Mouse (Mus musculus): ENCODE data around the gene Csnk1d. TPM values are rescaled to one million over a fixed set of nuclear protein-coding genes. Genes with fewer than 3 reads are reported as not detected.

Gene Csnk1d
- polyA plus RNA-seq, 1 experiment: 176 TPM

- Histone ChIP-seq H3K9me3 (no peaks in the 10 kb centered on the region), H3K4me1 (peaks cover 89% of the 10 kb centered on the region), H3K36me3 (replicated peaks; ENCODE audit: low read length) (peaks cover 32% of the 10 kb centered on the region), H3K27me3 (replicated peaks) (peaks cover 2% of the 10 kb centered on the region), H3K4me3 (replicated peaks) (peak overlapping the region; percentile 97)
- no peak for TF ChIP-seq GATA1 (IDR thresholded peaks at IDR 0.05; ENCODE audit: borderline replicate concordance, low read length)
- no peak for TF ChIP-seq FLI1 (IDR thresholded peaks at IDR 0.05; ENCODE audit: low read length)
Observed at GRCm38 (mm10) chr11:120948861-120949851, 42.0 kb downstream of the Csnk1d start.

DNA sequence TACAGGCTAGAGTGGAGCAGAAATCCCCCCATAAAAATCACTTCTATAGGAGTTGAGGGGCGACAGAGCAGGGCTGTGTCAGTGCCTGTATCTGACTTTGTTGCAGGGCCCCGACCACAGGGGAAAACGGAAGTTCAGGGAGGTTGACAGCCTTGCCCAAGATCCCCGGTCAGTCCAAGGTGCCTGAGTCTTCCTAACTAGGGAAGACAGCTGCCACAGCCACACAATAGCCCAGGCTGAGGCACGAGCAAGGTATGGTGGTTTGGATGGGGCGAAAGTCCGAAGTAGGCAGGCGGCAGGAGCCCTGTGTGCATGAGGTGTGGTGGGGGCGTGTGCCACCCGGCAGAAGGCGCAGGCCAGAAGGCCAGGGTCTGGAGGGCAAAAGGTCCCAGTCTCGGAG lies 42.8 kb downstream of the Csnk1d start, which contains the start of gene Slc16a3:
TSS of gene Slc16a3 (plus strand) at position 153 of the 400 bp plus-strand sequence.
- TF ChIP-seq FLI1 (IDR thresholded peaks at IDR 0.05; ENCODE audit: low read length): no peak
- TF ChIP-seq GATA1 (IDR thresholded peaks at IDR 0.05; ENCODE audit: borderline replicate concordance, low read length): no peak
- Histone ChIP-seq H3K27me3 (replicated peaks) (peaks cover 8% of the 10 kb centered on the region), H3K4me1 (peaks cover 86% of the 10 kb centered on the region), H3K4me3 (replicated peaks) (peak within 1 kb of the TSS; percentile 97), H3K36me3 (replicated peaks; ENCODE audit: low read length) (peaks cover 26% of the 10 kb centered on the region), H3K9me3 (no peaks in the 10 kb centered on the region)

DNA sequence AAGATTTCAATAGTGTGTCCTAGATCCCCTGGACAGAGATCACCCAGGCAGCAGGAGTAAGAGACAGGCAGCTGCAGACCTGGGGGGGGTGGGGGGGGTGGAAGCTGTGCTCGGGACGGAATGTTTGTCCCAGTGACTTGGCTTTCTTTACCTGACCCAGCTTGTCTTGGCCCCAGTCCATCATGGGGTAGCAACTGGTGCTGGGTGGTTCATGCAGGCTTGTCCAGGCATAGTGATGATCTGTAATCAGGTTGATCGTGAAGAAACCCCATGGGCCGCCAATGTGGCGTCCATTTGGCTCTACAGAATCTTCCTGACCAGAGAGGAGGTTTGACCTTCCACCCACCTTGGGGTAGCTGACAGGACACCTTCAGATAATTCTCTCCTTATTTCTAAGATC lies 45.2 kb downstream of the Csnk1d start:
- peaks cover 68% of the 10 kb centered on the region for H3K4me1 ChIP-seq
- TF ChIP-seq FLI1 (IDR thresholded peaks at IDR 0.05; ENCODE audit: low read length) (no peak), GATA1 (IDR thresholded peaks at IDR 0.05; ENCODE audit: borderline replicate concordance, low read length) (no peak)
- H3K27me3 ChIP-seq (replicated peaks): peaks cover 8% of the 10 kb centered on the region
- no peak overlapping the region for H3K4me3 ChIP-seq (replicated peaks)
- H3K36me3 ChIP-seq (replicated peaks; ENCODE audit: low read length): peaks cover 5% of the 10 kb centered on the region
- no peaks in the 10 kb centered on the region for H3K9me3 ChIP-seq

DNA sequence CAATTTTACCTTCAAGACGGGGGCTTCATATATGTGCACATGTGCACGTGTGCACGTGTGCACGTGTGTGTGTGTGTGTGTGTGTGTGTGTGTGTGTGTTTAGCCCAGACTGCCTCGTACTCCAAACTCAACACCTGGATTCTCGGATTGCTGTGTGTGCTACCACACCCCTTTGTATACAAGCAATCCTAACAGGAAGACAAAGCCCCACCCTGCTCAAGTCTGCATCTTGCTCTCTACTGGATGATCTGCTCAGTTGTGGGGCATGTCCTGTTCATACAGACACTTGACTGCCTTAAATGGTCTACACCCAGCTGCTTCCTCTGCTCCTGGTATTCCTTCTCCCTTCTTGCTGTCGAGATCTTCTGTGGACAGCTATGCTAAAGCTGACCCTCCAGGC lies 45.9 kb downstream of the Csnk1d start:
- TF ChIP-seq GATA1 (IDR thresholded peaks at IDR 0.05; ENCODE audit: borderline replicate concordance, low read length) (no peak), FLI1 (IDR thresholded peaks at IDR 0.05; ENCODE audit: low read length) (no peak)
- Histone ChIP-seq H3K36me3 (replicated peaks; ENCODE audit: low read length) (peaks cover 5% of the 10 kb centered on the region), H3K9me3 (no peaks in the 10 kb centered on the region), H3K4me1 (peaks cover 64% of the 10 kb centered on the region), H3K27me3 (replicated peaks) (peaks cover 8% of the 10 kb centered on the region), H3K4me3 (replicated peaks) (no peak overlapping the region)

- peaks cover 62% of the 10 kb centered on the region for H3K4me1 ChIP-seq
- TF ChIP-seq FLI1 (IDR thresholded peaks at IDR 0.05; ENCODE audit: low read length) (no peak), GATA1 (IDR thresholded peaks at IDR 0.05; ENCODE audit: borderline replicate concordance, low read length) (no peak)
- no peaks in the 10 kb centered on the region for H3K9me3 ChIP-seq
- H3K36me3 ChIP-seq (replicated peaks; ENCODE audit: low read length): no peaks in the 10 kb centered on the region
- H3K27me3 ChIP-seq (replicated peaks): peaks cover 8% of the 10 kb centered on the region
- H3K4me3 ChIP-seq (replicated peaks): no peak overlapping the region
Observed at GRCm38 (mm10) chr11:120940959-120941358, 50.2 kb downstream of the Csnk1d start.

DNA sequence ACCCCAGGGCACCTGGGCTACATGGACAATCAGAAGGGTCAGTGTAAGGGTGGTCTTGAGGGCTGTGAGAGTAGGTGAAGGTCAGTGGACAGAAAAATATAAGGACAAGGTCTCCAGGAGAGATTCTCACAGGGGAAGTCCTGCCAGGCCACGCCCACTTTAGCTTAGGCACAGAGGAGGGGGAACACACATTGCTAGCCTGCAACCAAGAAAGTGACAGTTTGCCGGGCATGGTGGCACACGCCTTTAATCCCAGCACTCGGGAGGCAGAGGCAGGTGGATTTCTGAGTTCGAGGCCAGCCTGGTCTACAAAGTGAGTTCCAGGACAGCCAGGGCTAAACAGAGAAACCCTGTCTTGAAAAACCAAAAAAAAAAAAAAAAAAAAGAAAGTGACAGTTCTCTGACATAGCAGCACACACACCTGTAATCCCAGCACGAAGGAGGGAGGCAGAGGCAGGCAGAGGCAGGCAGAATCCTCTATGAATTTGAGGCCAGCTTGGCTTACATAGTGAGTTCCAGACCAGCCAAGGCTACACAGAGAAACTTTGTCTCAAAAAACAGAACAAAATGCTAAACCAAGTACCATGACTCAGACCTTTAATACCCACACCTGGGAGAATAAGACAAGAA lies 51.3 kb downstream of the Csnk1d start:
- Histone ChIP-seq H3K36me3 (replicated peaks; ENCODE audit: low read length) (no peaks in the 10 kb centered on the region), H3K4me1 (peaks cover 63% of the 10 kb centered on the region), H3K9me3 (no peaks in the 10 kb centered on the region), H3K27me3 (replicated peaks) (peaks cover 6% of the 10 kb centered on the region), H3K4me3 (replicated peaks) (peak overlapping the region; percentile 6)
- TF ChIP-seq GATA1 (IDR thresholded peaks at IDR 0.05; ENCODE audit: borderline replicate concordance, low read length) (no peak), FLI1 (IDR thresholded peaks at IDR 0.05; ENCODE audit: low read length) (no peak)

GRCm38 (mm10) chr11:120938795-120939194 lies 52.3 kb downstream of the Csnk1d start:
- peaks cover 69% of the 10 kb centered on the region for H3K4me1 ChIP-seq
- no peaks in the 10 kb centered on the region for H3K36me3 ChIP-seq (replicated peaks; ENCODE audit: low read length)
- no peaks in the 10 kb centered on the region for H3K9me3 ChIP-seq
- H3K27me3 ChIP-seq (replicated peaks): peaks cover 2% of the 10 kb centered on the region
- peak overlapping the region; percentile 34 for H3K4me3 ChIP-seq (replicated peaks)
- TF ChIP-seq FLI1 (IDR thresholded peaks at IDR 0.05; ENCODE audit: low read length) (no peak), GATA1 (IDR thresholded peaks at IDR 0.05; ENCODE audit: borderline replicate concordance, low read length) (no peak)

- Histone ChIP-seq H3K36me3 (replicated peaks; ENCODE audit: low read length) (no peaks in the 10 kb centered on the region), H3K4me1 (peaks cover 77% of the 10 kb centered on the region), H3K4me3 (replicated peaks) (peak overlapping the region; percentile 39), H3K27me3 (replicated peaks) (no peaks in the 10 kb centered on the region), H3K9me3 (no peaks in the 10 kb centered on the region)
- TF ChIP-seq GATA1 (IDR thresholded peaks at IDR 0.05; ENCODE audit: borderline replicate concordance, low read length): no peak
- TF ChIP-seq FLI1 (IDR thresholded peaks at IDR 0.05; ENCODE audit: low read length): no peak
Observed at GRCm38 (mm10) chr11:120937976-120938375, 53.2 kb downstream of the Csnk1d start.

DNA sequence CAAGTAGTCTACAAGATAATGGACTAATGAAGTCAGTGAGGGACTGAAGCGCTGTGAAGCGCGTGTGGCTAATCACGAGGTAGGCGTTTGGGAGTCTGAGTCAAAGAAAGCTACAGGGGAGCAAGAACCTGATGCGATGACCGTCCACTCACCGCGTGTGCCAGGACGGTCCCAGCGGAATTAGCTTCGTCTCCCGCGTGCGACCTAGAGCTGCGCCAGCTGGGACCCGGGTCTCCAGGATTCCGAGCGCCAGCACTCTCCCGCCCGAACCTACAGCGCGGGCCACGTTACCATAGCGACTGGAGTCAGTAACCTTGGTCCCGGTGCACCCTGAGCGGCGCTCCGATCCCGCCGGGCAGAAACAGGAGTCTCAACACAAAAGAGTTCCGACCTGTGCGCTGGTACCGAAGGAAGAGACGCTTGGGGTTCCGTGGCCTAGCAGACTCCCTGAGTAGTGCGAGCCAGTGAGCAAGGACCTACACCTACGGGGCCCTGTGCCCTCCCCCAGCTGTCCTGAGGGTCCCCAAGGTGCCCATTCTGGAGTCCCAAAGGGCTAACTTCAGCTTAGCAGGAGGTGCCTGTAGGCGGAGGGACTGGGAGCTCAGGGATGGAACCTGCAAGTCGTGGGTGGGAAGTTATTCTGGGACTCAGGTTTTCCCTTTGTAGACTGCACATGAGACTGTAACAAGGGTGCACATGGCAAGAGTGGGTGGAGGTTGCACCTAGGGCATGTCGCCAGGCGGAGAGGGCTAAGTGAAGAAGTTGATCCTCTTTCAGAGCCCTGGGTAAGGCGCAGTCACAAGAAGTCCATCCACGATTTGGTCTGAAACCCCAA lies 58.3 kb downstream of the Csnk1d start, which contains the start of gene Ccdc57:
TSS of gene Ccdc57 (minus strand) at position 309 of the 835 bp plus-strand sequence.
- H3K4me1 ChIP-seq: peaks cover 92% of the 10 kb centered on the region
- peaks cover 20% of the 10 kb centered on the region for H3K36me3 ChIP-seq (replicated peaks; ENCODE audit: low read length)
- peak within 1 kb of the TSS; percentile 96 for H3K4me3 ChIP-seq (replicated peaks)
- H3K27me3 ChIP-seq (replicated peaks): no peaks in the 10 kb centered on the region
- TF ChIP-seq GATA1 (IDR thresholded peaks at IDR 0.05; ENCODE audit: borderline replicate concordance, low read length) (no peak), FLI1 (IDR thresholded peaks at IDR 0.05; ENCODE audit: low read length) (no peak)
- H3K9me3 ChIP-seq: peaks cover 6% of the 10 kb centered on the region; the same call in 1 of the 2 replicates

Measured in megakaryocyte, embryonic 14.5 days (primary cell).